Mouse (Mus musculus): Measurements from ENCODE around the gene Gprc5d.

Gene Gprc5d

GRCm38 (mm10) chr6:135118183-135118582 lies at the start of gene Gprc5d:
Gene Gprc5d, minus strand, starts transcription at chr6:135118283.
- DNase-seq (ENCODE audit: low spot score): no peak

DNA sequence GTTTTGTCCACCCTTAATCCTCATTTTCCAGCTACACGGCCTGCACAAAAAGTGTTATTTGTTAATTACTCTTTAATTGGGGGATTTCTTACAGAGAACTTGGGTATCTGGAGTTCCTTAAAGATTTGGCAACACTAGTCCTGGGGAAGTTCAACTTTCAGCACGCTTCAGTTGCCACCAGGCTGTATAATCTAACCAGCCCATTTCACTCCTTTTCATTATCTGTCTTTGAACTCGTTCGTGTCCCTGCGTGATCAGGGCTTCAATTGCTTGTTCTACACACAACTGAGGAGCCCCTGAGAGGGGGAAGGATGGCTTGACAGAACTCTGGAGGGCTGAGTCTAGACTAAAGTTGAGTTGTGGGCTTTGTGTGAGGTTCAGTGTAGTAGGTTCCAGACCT lies 48.6 kb upstream of the Gprc5d start:
- no peak for DNase-seq (ENCODE audit: low spot score)

GRCm38 (mm10) chr6:135166262-135166661 lies 48.2 kb upstream of the Gprc5d start:
- no peak for DNase-seq (ENCODE audit: low spot score)

DNA sequence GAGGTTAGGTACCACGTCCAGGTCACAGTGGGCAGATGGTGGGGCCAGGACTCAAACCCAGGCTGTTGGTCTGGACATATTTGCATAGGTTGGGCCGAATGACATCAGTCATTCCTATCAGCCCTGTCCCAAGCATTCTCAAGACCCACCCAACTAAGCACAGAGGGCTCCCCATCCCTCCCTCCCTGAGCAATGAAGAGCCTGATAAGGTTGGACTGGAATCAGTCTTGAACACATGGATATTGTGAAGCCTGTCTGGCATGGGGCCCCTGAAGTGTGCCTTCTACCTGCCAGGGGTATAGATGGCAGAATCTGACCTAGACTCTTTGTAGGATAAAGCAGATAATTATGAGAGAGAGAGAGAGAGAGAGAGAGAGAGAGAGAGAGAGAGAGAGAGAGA lies 47.6 kb upstream of the Gprc5d start:
- DNase-seq (ENCODE audit: low spot score): no peak

GRCm38 (mm10) chr6:135165191-135165590 lies 47.1 kb upstream of the Gprc5d start:
- no peak for DNase-seq (ENCODE audit: low spot score)

- no peak for DNase-seq (ENCODE audit: low spot score)
These were observed 44.8 kb upstream of the Gprc5d start for GRCm38 (mm10) chr6:135162861-135163260.

DNA sequence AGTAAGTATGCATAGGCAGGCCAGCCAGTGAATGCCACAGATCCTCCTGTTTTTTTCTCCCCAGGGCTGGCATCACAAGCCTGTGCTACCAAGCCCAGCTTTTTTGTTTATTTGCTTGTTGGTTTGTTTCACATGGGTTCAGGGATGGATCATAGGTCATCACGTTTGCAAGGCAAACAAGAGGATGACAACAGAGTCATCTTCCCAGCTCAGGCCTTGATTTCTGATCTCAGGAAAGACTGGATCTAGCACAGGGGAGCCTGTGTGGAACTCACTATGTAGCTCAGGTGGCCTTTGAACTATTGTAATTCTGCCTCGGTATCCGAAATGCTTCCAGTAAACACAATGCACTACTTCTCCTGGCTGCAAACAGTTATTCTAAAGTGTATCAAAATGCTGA lies 44.2 kb upstream of the Gprc5d start:
- no peak for DNase-seq (ENCODE audit: low spot score)

DNA sequence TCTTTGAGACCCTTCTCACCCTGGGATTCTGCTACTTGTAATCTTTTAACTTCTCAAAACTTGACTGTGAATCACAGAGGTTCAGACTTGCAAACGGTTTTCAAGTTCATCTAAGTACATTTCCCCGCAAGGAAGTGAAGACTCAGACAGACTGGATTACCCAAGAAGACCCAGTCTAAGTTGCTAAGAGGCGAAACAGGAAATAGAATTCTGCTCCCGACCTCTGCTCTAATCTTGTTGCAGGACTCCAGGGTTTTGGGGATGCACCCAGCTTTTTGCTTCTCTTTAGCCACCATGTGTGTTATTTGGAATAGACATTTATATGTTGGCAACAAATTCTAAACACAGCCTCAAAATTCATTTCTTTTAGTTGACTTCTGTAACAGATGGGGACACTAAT lies 43.3 kb upstream of the Gprc5d start:
- DNase-seq (ENCODE audit: low spot score): no peak

- no peak for DNase-seq (ENCODE audit: low spot score)
These were observed 40.4 kb upstream of the Gprc5d start for GRCm38 (mm10) chr6:135158509-135158908.

GRCm38 (mm10) chr6:135157496-135157895 lies 39.4 kb upstream of the Gprc5d start:
- no peak for DNase-seq (ENCODE audit: low spot score)

DNA sequence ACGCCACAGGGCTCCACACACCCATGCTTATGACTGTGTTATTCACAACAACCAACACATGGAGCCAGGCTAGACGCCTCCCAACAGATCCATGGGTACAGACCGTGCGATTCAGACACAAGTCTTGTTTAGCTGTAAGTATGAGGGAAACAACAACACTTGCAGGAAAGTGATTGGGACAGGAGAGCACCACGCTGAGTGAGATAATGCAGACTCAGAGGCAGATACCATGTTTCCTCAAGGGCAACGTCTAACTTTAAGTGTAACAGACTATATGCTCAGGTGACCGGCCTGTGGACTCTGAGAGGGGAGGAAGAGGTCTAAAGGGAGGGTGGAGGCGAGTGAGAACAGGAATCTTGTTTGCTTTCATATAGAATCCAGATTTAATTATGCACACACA lies 38.5 kb upstream of the Gprc5d start:
- DNase-seq (ENCODE audit: low spot score): no peak

- no peak for DNase-seq (ENCODE audit: low spot score)
These were observed 35.6 kb upstream of the Gprc5d start for GRCm38 (mm10) chr6:135153719-135154118.

GRCm38 (mm10) chr6:135150311-135150710 lies 32.2 kb upstream of the Gprc5d start:
- no peak for DNase-seq (ENCODE audit: low spot score)

DNA sequence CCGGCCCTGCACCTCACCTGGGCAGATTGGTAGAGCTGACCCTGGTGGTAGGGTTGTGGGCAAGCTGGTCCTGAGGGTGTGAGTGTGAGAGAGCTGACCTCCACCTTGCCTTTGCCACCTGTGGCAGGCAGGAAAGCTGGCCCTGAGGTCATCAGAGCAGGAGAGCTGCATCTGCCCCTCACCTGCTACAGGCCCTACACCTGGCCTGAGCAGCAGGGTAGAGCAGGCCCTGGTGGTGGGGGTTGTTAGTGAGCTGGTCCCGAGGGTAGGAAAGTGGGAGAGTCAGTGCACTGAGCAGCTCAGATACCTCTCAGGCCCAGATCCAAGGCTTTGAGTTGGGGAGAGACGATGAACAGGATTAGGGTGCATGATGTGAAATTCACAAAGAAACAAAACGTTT lies 31.6 kb upstream of the Gprc5d start:
- no peak for DNase-seq (ENCODE audit: low spot score)

- DNase-seq (ENCODE audit: low spot score): no peak
These were observed 31.1 kb upstream of the Gprc5d start for GRCm38 (mm10) chr6:135149175-135149574.

- no peak for DNase-seq (ENCODE audit: low spot score)
These were observed 30.4 kb upstream of the Gprc5d start for GRCm38 (mm10) chr6:135148506-135148905.

DNA sequence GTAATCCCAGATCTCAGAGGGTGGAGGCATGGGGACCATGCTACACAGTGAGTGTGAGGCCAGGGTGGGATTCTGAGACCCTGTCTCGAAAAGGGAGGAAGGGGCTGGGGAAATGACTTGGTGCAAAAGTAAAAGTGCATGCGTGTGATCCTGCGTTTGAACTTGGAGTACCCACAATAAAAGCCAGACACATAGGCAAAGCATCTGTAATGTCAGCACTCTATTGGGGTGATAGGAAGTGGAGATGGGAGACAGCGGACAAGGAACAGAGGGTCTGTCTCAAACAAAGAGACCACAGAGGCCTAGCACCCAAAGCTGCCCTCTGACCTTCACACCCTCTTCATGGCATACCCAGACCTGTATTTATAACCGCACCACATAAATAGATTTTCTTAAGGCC lies 27.9 kb upstream of the Gprc5d start:
- no peak for DNase-seq (ENCODE audit: low spot score)

DNA sequence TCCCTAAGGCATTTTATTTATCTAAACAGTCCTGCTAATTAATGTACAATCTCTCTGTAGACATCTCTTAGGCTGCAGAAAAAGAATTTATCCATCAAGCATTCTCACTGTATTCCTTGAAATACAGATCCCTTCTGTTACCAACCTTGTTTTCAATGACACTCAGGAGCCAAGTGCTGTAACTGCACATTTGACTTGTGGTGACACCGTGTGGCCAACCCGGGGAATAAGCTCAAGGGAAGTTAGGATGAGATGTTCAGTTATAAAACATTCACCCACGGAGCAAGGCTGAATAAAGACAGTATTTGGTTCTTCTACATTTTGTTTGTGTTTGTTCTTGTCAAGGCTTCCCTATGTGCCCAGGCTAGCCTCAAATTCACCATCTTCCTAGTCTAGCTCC lies 26.4 kb upstream of the Gprc5d start:
- no peak for DNase-seq (ENCODE audit: low spot score)

GRCm38 (mm10) chr6:135143151-135143550 lies 25.1 kb upstream of the Gprc5d start:
- DNase-seq (ENCODE audit: low spot score): no peak

DNA sequence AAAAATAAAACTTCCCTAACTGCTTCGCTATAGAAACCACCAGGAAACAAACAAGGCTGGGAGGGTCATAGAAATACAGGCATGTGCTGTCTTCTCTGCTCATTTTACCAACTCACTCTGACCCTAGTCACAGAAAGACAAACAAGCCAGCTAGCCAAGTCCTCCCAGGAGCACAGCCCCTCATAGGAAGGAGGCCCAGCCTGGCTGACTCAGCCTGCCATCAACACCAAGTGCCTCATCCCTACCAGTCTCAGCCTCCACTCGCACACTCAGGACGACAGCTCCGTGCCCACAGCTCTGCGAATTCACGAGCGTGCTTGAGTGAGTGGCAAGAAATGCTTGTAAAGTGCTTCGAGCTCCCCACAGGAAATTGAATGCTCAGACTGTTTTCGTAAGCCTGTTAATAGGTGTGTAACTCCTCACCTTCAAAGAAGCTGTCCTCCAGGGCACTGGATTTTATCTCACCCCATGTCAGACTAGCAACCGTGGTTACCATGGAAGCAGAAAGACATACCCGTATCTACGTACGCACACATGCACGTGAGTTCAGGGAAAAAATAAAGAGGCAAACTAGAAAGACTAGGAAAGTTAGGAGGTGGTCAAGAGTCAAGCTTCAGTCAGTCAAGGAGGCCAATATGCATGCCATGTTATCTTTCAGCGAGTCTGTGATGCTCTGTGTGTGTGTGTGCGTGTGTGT lies 23.5 kb upstream of the Gprc5d start:
- no peak for DNase-seq (ENCODE audit: low spot score)

- DNase-seq (ENCODE audit: low spot score): no peak
These were observed 20.7 kb upstream of the Gprc5d start for GRCm38 (mm10) chr6:135138746-135139145.

DNA sequence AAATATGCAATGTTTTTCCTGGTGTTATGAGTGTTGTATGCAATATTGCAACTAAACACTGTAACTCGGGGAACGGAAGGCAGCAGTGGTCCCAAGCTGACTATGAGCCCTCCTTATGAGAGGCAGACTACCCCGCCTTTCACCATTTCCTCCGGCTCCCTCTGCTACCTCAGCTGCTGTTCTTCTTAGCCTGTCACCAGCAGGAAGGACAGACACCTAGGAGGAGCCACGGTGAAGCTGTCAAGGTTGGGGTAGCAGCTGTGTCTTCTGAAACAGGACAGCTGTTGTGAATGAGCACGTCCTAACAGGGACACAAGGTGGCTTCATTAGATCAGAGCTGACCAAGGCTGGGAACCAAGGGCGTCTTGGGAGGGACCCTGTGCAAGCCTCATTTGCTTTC lies 20.1 kb upstream of the Gprc5d start:
- no peak for DNase-seq (ENCODE audit: low spot score)

GRCm38 (mm10) chr6:135137736-135138135 lies 19.7 kb upstream of the Gprc5d start:
- DNase-seq (ENCODE audit: low spot score): no peak

GRCm38 (mm10) chr6:135136439-135137161 lies 18.5 kb upstream of the Gprc5d start:
- DNase-seq (ENCODE audit: low spot score): no peak
